Mouse (Mus musculus) intestine, embryonic 16.5 days (tissue): ENCODE measurements around the gene Tmc8. TPM values are rescaled to one million over a fixed set of nuclear protein-coding genes. Genes with fewer than 3 reads are reported as not detected.
"Not testable (repeated sequence)": the region's sequence is repeated elsewhere in the genome, so short reads cannot be mapped to it uniquely, and the experiment has no call there.

ENCODE experiments used
- ATAC-seq: fragments of 200-750 bp; cut with Nextera tagmentation; 2 replicates; pipeline ENCODE4 v1.8.0; 2017; ENCODE audit warnings: moderate TSS enrichment, moderate library complexity
- H3K27ac ChIP-seq: fragments of 300-500 bp; sonication (generic); 2 replicates; pipeline ENCODE4 v1.5.1; 2014; ENCODE audit warnings: mild to moderate bottlenecking, low read length
- H3K27me3 ChIP-seq: fragments of 300-500 bp; sonication (generic); replicated peaks from 2 replicates; pipeline ENCODE4 v1.6.1; 2014; ENCODE audit warnings: low read length, control low read depth, mixed read lengths; ENCODE audit not compliant: control insufficient read depth, insufficient read depth
- H3K36me3 ChIP-seq: fragments of 300-500 bp; sonication (generic); 2 replicates; pipeline ENCODE4 v1.6.1; 2014; ENCODE audit warnings: low read length, control low read depth; ENCODE audit not compliant: control insufficient read depth, insufficient read depth
- H3K4me1 ChIP-seq: fragments of 300-500 bp; sonication (generic); 2 replicates; pipeline ENCODE4 v1.6.1; 2014; ENCODE audit warnings: low read length, control low read depth, mixed read lengths; ENCODE audit not compliant: control insufficient read depth, insufficient read depth
- H3K4me2 ChIP-seq: fragments of 300-500 bp; sonication (generic); 2 replicates; pipeline ENCODE4 v1.6.1; 2014; ENCODE audit warnings: low read depth, low read length, control low read depth
- H3K4me3 ChIP-seq: fragments of 300-500 bp; sonication (generic); 2 replicates; pipeline ENCODE4 v1.5.1; 2014; ENCODE audit warnings: mild to moderate bottlenecking, low read length
- H3K9ac ChIP-seq: fragments of 300-500 bp; sonication (generic); 2 replicates; pipeline ENCODE4 v1.6.1; 2014; ENCODE audit warnings: low read depth, low read length
- H3K9me3 ChIP-seq: fragments of 300-500 bp; sonication (generic); 2 replicates; pipeline ENCODE4 v1.6.1; 2016; ENCODE audit warnings: low read length, control low read depth; ENCODE audit not compliant: control insufficient read depth
- WGBS: fragments of 180-500 bp; shearing (Covaris S2); extraction: QIAGEN DNeasy Blood & Tissue Kit; methylation state at CpG from one replicate; pipeline ENCODE4 v1.1.7; 2014; 5-methylcytosine and 5-hydroxymethylcytosine counted together
- polyA plus RNA-seq: library from polyadenylated mRNA; unstranded; fragments of >200 nt; fragmentation: Nextera tagmentation; extraction: Ambion mirVana; gene quantifications from 2 replicates; pipeline ENCODE4 v1.2.1, GENCODE M21; 2015

The Tmc8 gene
- polyA plus RNA-seq, 1 experiment from 2014 or later = 14.5 TPM

- peaks cover 18% of the 10 kb centered on the region for H3K36me3 ChIP-seq
- H3K27me3 ChIP-seq, H3K9me3 ChIP-seq, H3K9ac ChIP-seq, ATAC-seq, H3K27ac ChIP-seq, H3K4me3 ChIP-seq, H3K4me2 ChIP-seq: not testable (repeated sequence)
- WGBS = 76% methylated on average over 9 of the region's 9 CpGs
- peaks cover 21% of the 10 kb centered on the region; the same call in 1 of the 2 replicates for H3K4me1 ChIP-seq
Observed at GRCm38 (mm10) chr11:117815850-117816249, 34.0 kb downstream of the Tmc8 start.

GRCm38 (mm10) chr11:117816389-117816996 lies 34.6 kb downstream of the Tmc8 start:
- no peak overlapping the region for H3K4me2 ChIP-seq
- H3K36me3 ChIP-seq = peaks cover 24% of the 10 kb centered on the region
- 81% methylated on average over 13 of the region's 13 CpGs for WGBS
- no peak for ATAC-seq
- H3K27me3 ChIP-seq = no peaks in the 10 kb centered on the region
- no peak overlapping the region for H3K27ac ChIP-seq
- peaks cover 15% of the 10 kb centered on the region; the same call in 1 of the 2 replicates for H3K4me1 ChIP-seq
- H3K9me3 ChIP-seq = no peaks in the 10 kb centered on the region
- no peak overlapping the region for H3K4me3 ChIP-seq
- H3K9ac ChIP-seq = no peak overlapping the region

- Histone ChIP-seq H3K36me3 (peaks cover 19% of the 10 kb centered on the region), H3K27ac (no peak overlapping the region; the same call in 1 of the 2 replicates), H3K4me3 (no peak overlapping the region), H3K4me2 (no peak overlapping the region), H3K9me3 (no peaks in the 10 kb centered on the region), H3K27me3 (no peaks in the 10 kb centered on the region), H3K9ac (no peak overlapping the region), H3K4me1 (peaks cover 33% of the 10 kb centered on the region)
- no peak for ATAC-seq
- 75% methylated on average over 8 of the region's 8 CpGs for WGBS
Observed at GRCm38 (mm10) chr11:117819095-117819494, 37.2 kb downstream of the Tmc8 start.

- H3K27ac ChIP-seq = no peak overlapping the region
- WGBS = 82% methylated on average over 7 of the region's 7 CpGs
- H3K9ac ChIP-seq = no peak overlapping the region
- peaks cover 19% of the 10 kb centered on the region for H3K36me3 ChIP-seq
- no peak overlapping the region for H3K4me3 ChIP-seq
- H3K4me2 ChIP-seq = no peak overlapping the region
- H3K27me3 ChIP-seq = no peaks in the 10 kb centered on the region
- H3K4me1 ChIP-seq = peaks cover 37% of the 10 kb centered on the region
- no peak for ATAC-seq
- no peaks in the 10 kb centered on the region for H3K9me3 ChIP-seq
Observed at GRCm38 (mm10) chr11:117820173-117820572, 38.3 kb downstream of the Tmc8 start.

GRCm38 (mm10) chr11:117821868-117822267 lies 40.0 kb downstream of the Tmc8 start:
- 84% methylated on average over 9 of the region's 9 CpGs for WGBS
- Histone ChIP-seq H3K9me3 (no peaks in the 10 kb centered on the region), H3K4me2 (no peak overlapping the region), H3K36me3 (peaks cover 15% of the 10 kb centered on the region), H3K9ac (0 out of 2 replicates have a peak overlapping the region, but pooled peaks have one; percentile 13), H3K27ac (no peak overlapping the region), H3K4me3 (no peak overlapping the region), H3K4me1 (peaks cover 34% of the 10 kb centered on the region), H3K27me3 (no peaks in the 10 kb centered on the region)
- no peak for ATAC-seq

- H3K36me3 ChIP-seq = peaks cover 10% of the 10 kb centered on the region
- ATAC-seq = no peak
- 52% methylated on average over 7 of the region's 7 CpGs for WGBS
Observed at GRCm38 (mm10) chr11:117822728-117823241, 40.9 kb downstream of the Tmc8 start.

GRCm38 (mm10) chr11:117823411-117823810 lies 41.5 kb downstream of the Tmc8 start:
- H3K27ac ChIP-seq = peak overlapping the region; percentile 78
- peak overlapping the region; percentile 67; the same call in 1 of the 2 replicates for H3K9ac ChIP-seq
- WGBS = 85% methylated on average over 6 of the region's 6 CpGs
- ATAC-seq = no peak
- H3K4me2 ChIP-seq = peak overlapping the region; percentile 89; the same call in 1 of the 2 replicates
- H3K36me3 ChIP-seq = peaks cover 10% of the 10 kb centered on the region
- no peak overlapping the region for H3K4me3 ChIP-seq
- no peaks in the 10 kb centered on the region for H3K27me3 ChIP-seq
- H3K9me3 ChIP-seq = no peaks in the 10 kb centered on the region
- H3K4me1 ChIP-seq = peaks cover 46% of the 10 kb centered on the region

More at GRCm38 (mm10) chr11:117822728-117823241, 40.9 kb downstream of the Tmc8 start:
- no peaks in the 10 kb centered on the region for H3K27me3 ChIP-seq
- no peak overlapping the region for H3K4me3 ChIP-seq
- no peak overlapping the region for H3K4me2 ChIP-seq
- H3K4me1 ChIP-seq = peaks cover 39% of the 10 kb centered on the region
- H3K27ac ChIP-seq = peak overlapping the region; percentile 78
- peak overlapping the region; percentile 50 for H3K9ac ChIP-seq
- no peaks in the 10 kb centered on the region for H3K9me3 ChIP-seq

- Histone ChIP-seq H3K4me3 (peak overlapping the region; percentile 65), H3K9ac (peak overlapping the region; percentile 84), H3K27ac (peak overlapping the region; percentile 81), H3K4me1 (peaks cover 52% of the 10 kb centered on the region), H3K27me3 (no peaks in the 10 kb centered on the region), H3K4me2 (peak overlapping the region; percentile 89), H3K36me3 (peaks cover 10% of the 10 kb centered on the region), H3K9me3 (no peaks in the 10 kb centered on the region)
- peak; percentile 52 for ATAC-seq
- 10% methylated on average over 23 of the region's 23 CpGs for WGBS
Observed at GRCm38 (mm10) chr11:117824060-117824969, 42.4 kb downstream of the Tmc8 start.
